Mouse (Mus musculus): ENCODE results near the gene Cox8a.

- no peak for TF ChIP-seq POLR2A (IDR thresholded peaks at IDR 0.05; ENCODE audit: control insufficient read depth, low read depth, low read length)
- TF ChIP-seq CTCF (IDR thresholded peaks at IDR 0.05; ENCODE audit: control insufficient read depth, insufficient read depth, insufficient replicate concordance, low read depth, low read length), result no peak
Observed at GRCm38 (mm10) chr19:7213010-7213409, 4.4 kb downstream of the Cox8a start.
